Mouse (Mus musculus) bone marrow macrophage, adult 2 months (primary cell): ENCODE data around the gene Nup214. TPM values are rescaled to one million over a fixed set of nuclear protein-coding genes. Genes with fewer than 3 reads are reported as not detected.

Experiments used
- H3K27ac ChIP-seq: 2 replicates; pipeline ENCODE4 v1.5.1; 2012; ENCODE audit warnings: low read depth, low read length; ENCODE audit not compliant: insufficient read depth
- H3K4me1 ChIP-seq: 2 replicates; pipeline ENCODE4 v1.6.1; 2012; ENCODE audit warnings: low read length; ENCODE audit not compliant: control insufficient read depth, insufficient read depth
- H3K4me3 ChIP-seq: 2 replicates; pipeline ENCODE4 v1.5.1; 2012; ENCODE audit warnings: mild to moderate bottlenecking, low read length, moderate library complexity; ENCODE audit not compliant: insufficient read depth
- CTCF ChIP-seq: IDR thresholded peaks from 2 replicates; pipeline ENCODE4 v1.5.1; 2012; ENCODE audit warnings: low read depth, mild to moderate bottlenecking, low read length, moderate library complexity
- POLR2A ChIP-seq: IDR thresholded peaks from 2 replicates; pipeline ENCODE4 v1.6.1; 2012; ENCODE audit warnings: mild to moderate bottlenecking, low read depth, low read length, borderline replicate concordance
- polyA plus RNA-seq: library from polyadenylated mRNA; stranded (reverse); fragments of >200 nt; gene quantifications from 2 replicates; pipeline ENCODE4 v1.2.4, GENCODE M21; 2012; ENCODE audit not compliant: missing spikeins, insufficient read depth, insufficient read length

Gene Nup214
- polyA plus RNA-seq, 1 experiment = 47.3 TPM

- Histone ChIP-seq H3K4me3 (peak overlapping the region; percentile 45), H3K27ac (peak overlapping the region; percentile 67), H3K4me1 (peaks cover 28% of the 10 kb centered on the region)
- TF ChIP-seq CTCF = no peak
- TF ChIP-seq POLR2A = no peak
Measured at GRCm38 (mm10) chr2:32078522-32078921, 104.3 kb downstream of the Nup214 start.

- peaks cover 28% of the 10 kb centered on the region for H3K4me1 ChIP-seq
- TF ChIP-seq CTCF = no peak
- TF ChIP-seq POLR2A = no peak
- peak overlapping the region; percentile 67 for H3K27ac ChIP-seq
- H3K4me3 ChIP-seq = peak overlapping the region; percentile 45
Measured at GRCm38 (mm10) chr2:32079191-32079725, 105.0 kb downstream of the Nup214 start.

- Histone ChIP-seq H3K4me1 (peaks cover 31% of the 10 kb centered on the region), H3K27ac (peak overlapping the region; percentile 64), H3K4me3 (peak overlapping the region; percentile 44)
- TF ChIP-seq POLR2A = no peak
- TF ChIP-seq CTCF = no peak
Measured at GRCm38 (mm10) chr2:32080681-32081080, 106.4 kb downstream of the Nup214 start.

GRCm38 (mm10) chr2:32081296-32081929, 107.2 kb downstream of the Nup214 start:
- Histone ChIP-seq H3K4me3 (peak overlapping the region; percentile 90), H3K4me1 (peaks cover 31% of the 10 kb centered on the region), H3K27ac (peak overlapping the region; percentile 96)
- no peak for TF ChIP-seq CTCF
- TF ChIP-seq POLR2A = peak; percentile 89; the same call in 1 of the 2 replicates

GRCm38 (mm10) chr2:32082229-32082628, 108.0 kb downstream of the Nup214 start:
- TF ChIP-seq POLR2A = no peak
- TF ChIP-seq CTCF = no peak
- Histone ChIP-seq H3K4me3 (peak overlapping the region; percentile 90), H3K4me1 (peaks cover 31% of the 10 kb centered on the region), H3K27ac (peak overlapping the region; percentile 96)

- Histone ChIP-seq H3K4me3 (peak overlapping the region; percentile 90), H3K27ac (peak overlapping the region; percentile 96), H3K4me1 (peaks cover 24% of the 10 kb centered on the region)
- TF ChIP-seq CTCF = no peak
- TF ChIP-seq POLR2A = no peak
Measured at GRCm38 (mm10) chr2:32083159-32084011, 109.1 kb downstream of the Nup214 start.

- Histone ChIP-seq H3K4me3 (peak within 1 kb of the TSS; percentile 90), H3K27ac (peak within 1 kb of the TSS; percentile 96), H3K4me1 (peaks cover 21% of the 10 kb centered on the region)
- no peak for TF ChIP-seq POLR2A
- no peak for TF ChIP-seq CTCF
Measured at GRCm38 (mm10) chr2:32084111-32084871, 110.1 kb downstream of the Nup214 start, which contains the start of gene Fam78a. TSS of gene Fam78a (minus strand) at chr2:32084857.

GRCm38 (mm10) chr2:32084872-32085199, 110.6 kb downstream of the Nup214 start:
- peak overlapping the region; percentile 90 for H3K4me3 ChIP-seq
- no peak overlapping the region for H3K27ac ChIP-seq
- peaks cover 17% of the 10 kb centered on the region for H3K4me1 ChIP-seq
- TF ChIP-seq POLR2A (no peak), CTCF (no peak)

GRCm38 (mm10) chr2:32085231-32085630, 111.0 kb downstream of the Nup214 start:
- no peak overlapping the region for H3K4me3 ChIP-seq
- H3K27ac ChIP-seq = no peak overlapping the region
- TF ChIP-seq POLR2A = no peak
- no peak for TF ChIP-seq CTCF
- H3K4me1 ChIP-seq = peaks cover 14% of the 10 kb centered on the region

GRCm38 (mm10) chr2:32087606-32088005, 113.4 kb downstream of the Nup214 start:
- Histone ChIP-seq H3K27ac (no peak overlapping the region), H3K4me3 (no peak overlapping the region), H3K4me1 (peaks cover 9% of the 10 kb centered on the region)
- no peak for TF ChIP-seq CTCF
- TF ChIP-seq POLR2A = no peak
